Mouse (Mus musculus) neural tube, embryonic 15.5 days (tissue): ENCODE results near the gene Twf2. TPM values are rescaled to one million over a fixed set of nuclear protein-coding genes. Genes with fewer than 3 reads are reported as not detected.

Experiments used
- ATAC-seq: fragments of 200-750 bp; cut with Nextera tagmentation; 2 replicates; pipeline ENCODE4 v1.8.0; 2017; ENCODE audit warnings: mild to moderate bottlenecking, moderate TSS enrichment, moderate library complexity; ENCODE audit not compliant: low FRiP score
- H3K27ac ChIP-seq: fragments of 300-500 bp; sonication (generic); replicated peaks from 2 replicates; pipeline ENCODE4 v1.5.1; 2015; ENCODE audit warnings: mild to moderate bottlenecking, inconsistent platforms
- H3K27me3 ChIP-seq: fragments of 300-500 bp; sonication (generic); replicated peaks from 2 replicates; pipeline ENCODE4 v1.6.1; 2015; ENCODE audit warnings: inconsistent platforms
- H3K36me3 ChIP-seq: fragments of 300-500 bp; sonication (generic); 2 replicates; pipeline ENCODE4 v1.6.1; 2015; ENCODE audit warnings: inconsistent platforms
- H3K4me1 ChIP-seq: fragments of 300-500 bp; sonication (generic); 2 replicates; pipeline ENCODE4 v1.6.1; 2015; ENCODE audit warnings: inconsistent platforms
- H3K4me2 ChIP-seq: fragments of 300-500 bp; sonication (generic); 2 replicates; pipeline ENCODE4 v1.6.1; 2015; ENCODE audit warnings: inconsistent platforms, mild to moderate bottlenecking, moderate library complexity
- H3K4me3 ChIP-seq: fragments of 300-500 bp; sonication (generic); replicated peaks from 2 replicates; pipeline ENCODE4 v1.5.1; 2015; ENCODE audit warnings: mild to moderate bottlenecking, inconsistent platforms
- H3K9ac ChIP-seq: fragments of 300-500 bp; sonication (generic); replicated peaks from 2 replicates; pipeline ENCODE4 v1.6.1; 2015; ENCODE audit warnings: mild to moderate bottlenecking, inconsistent platforms
- H3K9me3 ChIP-seq: fragments of 300-500 bp; sonication (generic); replicated peaks from 2 replicates; pipeline ENCODE4 v1.6.1; 2016; ENCODE audit warnings: inconsistent platforms
- WGBS: fragments of 180-500 bp; shearing (Covaris S2); methylation state at CpG from one replicate; pipeline ENCODE4 v1.1.7; 2015; ENCODE audit warnings: mixed read lengths; 5-methylcytosine and 5-hydroxymethylcytosine counted together
- polyA plus RNA-seq: library from polyadenylated mRNA; unstranded; fragments of >200 nt; fragmentation: Nextera tagmentation; extraction: Ambion mirVana; gene quantifications from 2 replicates; pipeline ENCODE4 v1.2.1, GENCODE M21; 2015

Gene Twf2
- polyA plus RNA-seq, 1 experiment from 2014 or later, result 48.1 TPM

DNA sequence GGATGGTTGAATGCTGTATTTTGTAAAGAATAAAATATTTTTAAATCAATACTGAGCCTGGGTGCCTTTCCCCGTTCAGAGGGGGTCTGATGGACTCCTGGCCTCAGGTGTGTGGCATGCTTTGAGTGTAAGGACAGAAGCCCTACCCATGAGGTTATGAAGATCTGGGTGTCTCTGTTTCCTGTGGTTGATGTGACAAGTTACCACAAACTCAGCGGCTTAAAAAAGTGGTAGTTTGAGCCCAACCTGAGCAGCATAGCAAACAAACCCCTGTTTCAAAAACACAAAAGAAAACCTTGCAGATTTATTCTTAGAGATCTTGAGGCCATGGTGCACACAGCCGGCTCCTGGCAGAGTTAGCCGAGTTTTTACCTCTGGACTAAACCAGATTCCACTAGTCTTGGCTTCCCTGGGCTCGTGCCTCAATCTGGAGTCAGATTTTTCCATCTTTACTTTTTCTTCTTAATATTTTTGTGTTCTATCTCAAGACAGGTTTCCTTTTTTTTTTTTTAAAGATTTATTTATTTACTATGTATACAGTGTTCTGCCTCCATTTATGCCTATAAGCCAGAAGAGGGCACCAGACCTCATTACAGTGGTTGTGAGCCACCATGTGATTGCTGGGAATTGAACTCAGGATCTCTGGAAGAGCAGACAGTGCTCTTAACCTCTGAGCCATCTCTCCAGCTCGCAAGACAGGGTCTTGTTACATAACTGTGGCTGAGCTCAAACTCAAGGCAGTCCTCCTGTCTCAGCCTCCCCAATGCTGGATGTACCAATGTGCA lies 12.6 kb downstream of the Twf2 start:
- WGBS, result 90% methylated on average over 6 of the region's 6 CpGs
- Histone ChIP-seq H3K4me2 (no peak overlapping the region), H3K4me1 (peaks cover 15% of the 10 kb centered on the region), H3K27me3 (no peaks in the 10 kb centered on the region), H3K4me3 (no peak overlapping the region), H3K36me3 (peaks cover 37% of the 10 kb centered on the region), H3K9ac (no peak overlapping the region), H3K9me3 (no peaks in the 10 kb centered on the region), H3K27ac (no peak overlapping the region)
- ATAC-seq, result no peak

DNA sequence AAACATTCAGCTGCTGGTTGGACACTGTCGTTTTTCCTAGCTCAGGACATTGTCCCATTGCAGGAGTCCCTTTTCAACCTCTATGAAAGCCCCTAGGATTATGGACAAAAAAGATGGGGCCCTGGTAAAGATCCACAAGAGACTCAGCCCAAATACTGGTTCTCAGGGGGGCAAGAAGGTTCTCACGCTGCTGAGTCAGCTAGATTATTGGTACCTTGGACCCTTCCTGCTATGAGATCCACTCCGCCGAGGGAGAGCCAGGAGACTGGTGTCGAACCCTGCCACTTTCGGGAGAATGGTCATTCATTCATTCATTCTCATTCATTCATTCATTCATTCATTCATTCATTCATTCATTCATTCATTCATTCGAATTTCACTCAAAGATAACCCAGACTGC lies 14.1 kb downstream of the Twf2 start:
- Histone ChIP-seq H3K27me3 (no peaks in the 10 kb centered on the region), H3K4me2 (no peak overlapping the region), H3K4me3 (no peak overlapping the region), H3K4me1 (peaks cover 4% of the 10 kb centered on the region), H3K36me3 (peaks cover 37% of the 10 kb centered on the region), H3K9ac (no peak overlapping the region), H3K9me3 (no peaks in the 10 kb centered on the region), H3K27ac (no peak overlapping the region)
- 89% methylated on average over 7 of the region's 7 CpGs for WGBS
- no peak for ATAC-seq

DNA sequence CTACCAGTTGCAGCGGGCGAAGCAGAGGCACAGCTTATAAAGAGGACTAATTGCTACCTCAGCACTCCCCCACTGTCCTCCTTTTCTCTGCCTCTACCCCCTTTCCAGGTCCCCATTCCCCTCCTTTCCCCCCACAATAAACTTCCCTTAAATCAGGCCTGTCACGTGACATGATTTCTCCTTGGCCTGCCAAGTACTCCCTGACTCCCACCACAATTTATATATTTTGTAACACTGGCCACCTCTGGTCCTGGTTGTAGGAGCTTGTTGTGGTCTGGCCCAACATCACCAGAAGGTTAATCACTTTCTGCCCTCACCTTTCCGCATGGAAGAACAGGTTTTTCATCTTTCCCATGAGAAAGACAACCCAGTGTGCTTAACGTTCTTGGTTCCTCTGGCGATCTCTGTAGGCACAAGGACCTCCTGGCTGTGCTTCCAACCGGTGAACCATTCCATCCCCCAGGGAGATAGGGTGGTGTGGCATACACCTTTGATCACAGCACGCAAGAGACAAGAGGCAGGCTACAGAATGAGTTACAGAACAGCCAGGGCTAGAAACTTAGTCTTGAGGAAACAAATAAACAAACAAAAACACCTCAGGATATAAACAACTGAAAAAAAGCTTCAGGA lies 18.1 kb downstream of the Twf2 start:
- Histone ChIP-seq H3K9ac (no peak overlapping the region), H3K27me3 (peaks cover 9% of the 10 kb centered on the region; the same call in 1 of the 2 replicates), H3K9me3 (no peaks in the 10 kb centered on the region), H3K4me3 (no peak overlapping the region), H3K4me2 (no peak overlapping the region), H3K27ac (no peak overlapping the region), H3K4me1 (peaks cover 4% of the 10 kb centered on the region), H3K36me3 (0 out of 2 replicates have a peak, but pooled peaks cover 3% of the 10 kb centered on the region)
- WGBS, result 72% methylated on average over 8 of the region's 8 CpGs
- no peak for ATAC-seq

DNA sequence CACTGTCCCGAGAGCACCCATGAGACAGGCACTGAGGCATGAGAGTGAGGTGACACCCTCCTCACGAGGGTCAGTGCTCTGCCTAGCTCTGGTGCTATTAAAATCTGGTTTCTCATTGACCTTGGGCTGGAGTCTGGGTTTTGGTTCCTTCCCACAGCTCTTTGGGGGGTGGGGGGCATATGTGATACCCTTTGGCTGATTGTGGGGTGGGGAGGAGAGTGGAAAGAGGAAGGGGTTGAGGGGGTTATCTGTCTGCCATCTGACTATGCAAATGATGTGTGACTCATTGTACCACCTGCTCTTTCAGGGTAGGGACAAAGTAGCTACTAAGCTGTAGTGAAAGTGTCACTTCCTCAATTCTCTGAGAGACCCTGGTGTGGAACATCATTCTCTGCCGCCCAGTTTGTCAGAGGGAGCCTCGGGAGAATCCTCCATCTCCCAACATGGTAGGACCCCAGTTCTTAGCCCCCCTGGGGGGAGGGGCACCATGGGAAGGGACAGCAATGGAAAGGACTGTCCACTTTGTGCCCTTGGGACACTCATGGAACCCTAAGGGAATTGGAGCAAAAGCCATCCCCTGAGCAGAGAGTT lies 19.4 kb downstream of the Twf2 start, which contains the start of gene Tlr9:
Gene Tlr9 (plus strand): TSS at position 338 of the 591 bp plus-strand sequence.
- Histone ChIP-seq H3K4me2 (no peak within 1 kb of the TSS), H3K9ac (no peak within 1 kb of the TSS), H3K4me3 (no peak within 1 kb of the TSS), H3K27me3 (peaks cover 9% of the 10 kb centered on the region; the same call in 1 of the 2 replicates), H3K36me3 (no peaks in the 10 kb centered on the region), H3K9me3 (no peaks in the 10 kb centered on the region), H3K4me1 (peaks cover 11% of the 10 kb centered on the region), H3K27ac (no peak within 1 kb of the TSS)
- no peak for ATAC-seq
- WGBS, result 62% methylated on average over 4 of the region's 4 CpGs

DNA sequence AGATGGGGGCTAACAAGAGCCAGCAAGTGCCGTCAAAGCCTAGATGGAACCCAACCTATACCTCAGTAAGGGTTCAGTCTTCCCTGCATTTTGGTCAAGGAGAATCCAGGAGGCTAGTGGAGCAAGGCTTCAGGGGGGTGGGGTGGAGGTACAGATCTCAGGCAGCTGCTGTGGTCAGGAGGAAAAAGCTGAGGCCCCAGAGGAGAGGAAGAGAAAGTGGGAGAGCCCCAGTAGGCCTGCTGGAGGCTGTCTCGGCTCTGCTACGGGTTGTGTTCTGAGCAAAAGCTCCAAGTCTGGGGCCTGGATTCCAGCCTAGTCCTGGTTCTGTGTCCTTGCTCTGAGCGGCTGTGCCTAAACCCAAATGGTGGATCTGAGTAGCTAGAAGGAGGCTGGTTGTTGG lies 20.1 kb downstream of the Twf2 start:
- ATAC-seq, result no peak
- Histone ChIP-seq H3K4me3 (no peak overlapping the region), H3K27ac (no peak overlapping the region), H3K4me1 (peaks cover 11% of the 10 kb centered on the region), H3K4me2 (no peak overlapping the region), H3K9ac (no peak overlapping the region), H3K36me3 (no peaks in the 10 kb centered on the region), H3K9me3 (no peaks in the 10 kb centered on the region), H3K27me3 (peaks cover 9% of the 10 kb centered on the region; the same call in 1 of the 2 replicates)
- 91% methylated on average over 4 of the region's 4 CpGs for WGBS

DNA sequence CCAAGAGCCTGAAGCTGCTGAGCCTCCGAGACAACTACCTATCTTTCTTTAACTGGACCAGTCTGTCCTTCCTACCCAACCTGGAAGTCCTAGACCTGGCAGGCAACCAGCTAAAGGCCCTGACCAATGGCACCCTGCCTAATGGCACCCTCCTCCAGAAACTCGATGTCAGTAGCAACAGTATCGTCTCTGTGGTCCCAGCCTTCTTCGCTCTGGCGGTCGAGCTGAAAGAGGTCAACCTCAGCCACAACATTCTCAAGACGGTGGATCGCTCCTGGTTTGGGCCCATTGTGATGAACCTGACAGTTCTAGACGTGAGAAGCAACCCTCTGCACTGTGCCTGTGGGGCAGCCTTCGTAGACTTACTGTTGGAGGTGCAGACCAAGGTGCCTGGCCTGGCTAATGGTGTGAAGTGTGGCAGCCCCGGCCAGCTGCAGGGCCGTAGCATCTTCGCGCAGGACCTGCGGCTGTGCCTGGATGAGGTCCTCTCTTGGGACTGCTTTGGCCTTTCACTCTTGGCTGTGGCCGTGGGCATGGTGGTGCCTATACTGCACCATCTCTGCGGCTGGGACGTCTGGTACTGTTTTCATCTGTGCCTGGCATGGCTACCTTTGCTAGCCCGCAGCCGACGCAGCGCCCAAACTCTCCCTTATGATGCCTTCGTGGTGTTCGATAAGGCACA lies 22.7 kb downstream of the Twf2 start:
- no peaks in the 10 kb centered on the region for H3K36me3 ChIP-seq
- H3K9ac ChIP-seq, result peak overlapping the region; percentile 49
- H3K4me2 ChIP-seq, result peak overlapping the region; percentile 74
- H3K4me3 ChIP-seq, result peak overlapping the region; percentile 36
- peaks cover 9% of the 10 kb centered on the region; the same call in 1 of the 2 replicates for H3K27me3 ChIP-seq
- no peak for ATAC-seq
- whole genome bisulfite sequencing, result 60% methylated on average over 24 of the region's 24 CpGs
- H3K27ac ChIP-seq, result 0 out of 2 replicates have a peak overlapping the region, but pooled peaks have one; percentile 56
- peaks cover 11% of the 10 kb centered on the region for H3K4me1 ChIP-seq
- H3K9me3 ChIP-seq, result no peaks in the 10 kb centered on the region

DNA sequence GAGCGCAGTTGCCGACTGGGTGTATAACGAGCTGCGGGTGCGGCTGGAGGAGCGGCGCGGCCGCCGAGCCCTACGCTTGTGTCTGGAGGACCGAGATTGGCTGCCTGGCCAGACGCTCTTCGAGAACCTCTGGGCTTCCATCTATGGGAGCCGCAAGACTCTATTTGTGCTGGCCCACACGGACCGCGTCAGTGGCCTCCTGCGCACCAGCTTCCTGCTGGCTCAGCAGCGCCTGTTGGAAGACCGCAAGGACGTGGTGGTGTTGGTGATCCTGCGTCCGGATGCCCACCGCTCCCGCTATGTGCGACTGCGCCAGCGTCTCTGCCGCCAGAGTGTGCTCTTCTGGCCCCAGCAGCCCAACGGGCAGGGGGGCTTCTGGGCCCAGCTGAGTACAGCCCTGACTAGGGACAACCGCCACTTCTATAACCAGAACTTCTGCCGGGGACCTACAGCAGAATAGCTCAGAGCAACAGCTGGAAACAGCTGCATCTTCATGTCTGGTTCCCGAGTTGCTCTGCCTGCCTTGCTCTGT lies 23.3 kb downstream of the Twf2 start:
- Histone ChIP-seq H3K9me3 (no peaks in the 10 kb centered on the region), H3K9ac (peak overlapping the region; percentile 49), H3K27me3 (peaks cover 9% of the 10 kb centered on the region; the same call in 1 of the 2 replicates), H3K4me3 (peak overlapping the region; percentile 36), H3K4me1 (peaks cover 11% of the 10 kb centered on the region), H3K27ac (0 out of 2 replicates have a peak overlapping the region, but pooled peaks have one; percentile 56), H3K4me2 (peak overlapping the region; percentile 74), H3K36me3 (no peaks in the 10 kb centered on the region)
- peak; percentile 85 for ATAC-seq
- WGBS, result 4% methylated on average over 34 of the region's 34 CpGs

DNA sequence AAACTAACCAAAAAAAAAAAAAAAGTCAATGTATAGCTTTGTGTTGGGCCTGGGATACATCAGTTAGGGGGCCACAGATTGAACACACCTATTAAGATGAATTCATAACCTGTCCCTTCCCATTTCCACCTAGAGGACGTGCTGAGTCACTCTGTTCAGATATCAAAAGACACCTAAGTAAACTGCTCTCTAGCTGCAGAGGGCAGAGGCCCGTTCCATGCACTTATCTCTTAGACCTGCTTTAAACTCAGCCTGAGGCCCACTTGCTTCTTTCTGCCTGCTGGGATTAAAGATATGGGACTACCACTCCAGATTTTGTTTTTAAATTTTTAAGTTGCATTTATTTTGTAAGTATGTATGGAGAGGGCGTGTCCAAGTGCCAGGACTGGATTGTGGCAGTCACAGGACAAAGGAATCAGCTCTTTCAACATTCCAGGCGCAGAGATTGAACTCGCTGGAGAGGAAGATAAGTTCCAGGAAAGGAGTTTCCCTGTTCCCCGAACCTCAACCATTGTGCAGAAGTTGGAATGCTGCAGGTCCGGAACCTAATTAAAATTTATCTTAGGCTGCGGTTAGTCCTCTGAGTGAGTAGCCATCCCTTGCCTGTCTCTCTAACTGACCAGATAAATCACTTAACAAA lies 25.0 kb downstream of the Twf2 start:
- Histone ChIP-seq H3K4me1 (peaks cover 11% of the 10 kb centered on the region), H3K9me3 (no peaks in the 10 kb centered on the region), H3K27ac (no peak overlapping the region), H3K4me3 (no peak overlapping the region), H3K4me2 (no peak overlapping the region), H3K36me3 (peaks cover 9% of the 10 kb centered on the region; the same call in 1 of the 2 replicates), H3K9ac (no peak overlapping the region), H3K27me3 (peaks cover 9% of the 10 kb centered on the region; the same call in 1 of the 2 replicates)
- WGBS, result 77% methylated on average over 8 of the region's 8 CpGs
- ATAC-seq, result no peak

DNA sequence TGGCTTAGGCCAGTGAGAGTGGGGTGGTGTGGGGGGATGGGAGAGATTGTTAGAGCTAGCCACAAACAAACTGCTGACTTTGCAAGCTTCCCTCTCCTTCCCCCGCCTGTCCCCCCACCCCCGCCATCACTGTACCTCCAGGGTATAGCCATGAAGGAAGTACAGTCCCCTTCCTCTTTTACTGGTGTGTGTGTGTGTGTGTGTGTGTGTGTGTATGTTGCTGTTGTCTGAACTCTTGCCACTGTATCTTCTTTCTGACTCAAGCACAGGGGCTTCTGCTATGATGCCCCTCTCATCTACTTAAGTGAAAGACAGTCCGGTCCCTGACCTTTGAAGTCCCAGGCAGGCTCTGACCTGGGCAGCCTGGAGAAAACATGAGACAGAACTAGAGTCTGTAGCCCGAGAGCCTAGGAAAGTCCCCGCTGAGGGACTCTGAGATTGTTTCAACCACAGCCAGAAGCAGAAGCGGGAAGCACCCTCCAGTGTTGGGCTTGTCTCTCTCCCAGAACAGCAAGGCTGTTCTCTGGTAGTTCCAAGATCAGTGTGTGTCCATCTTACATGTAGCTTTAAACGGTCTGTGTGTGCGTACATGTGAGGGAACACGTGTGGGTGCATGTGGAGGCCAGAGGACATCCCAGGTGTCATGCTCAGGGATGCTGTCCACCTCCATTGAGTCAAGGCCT lies 27.3 kb downstream of the Twf2 start:
- Histone ChIP-seq H3K9ac (no peak overlapping the region), H3K36me3 (peaks cover 32% of the 10 kb centered on the region), H3K4me3 (no peak overlapping the region), H3K4me1 (peaks cover 11% of the 10 kb centered on the region), H3K27ac (no peak overlapping the region), H3K9me3 (no peaks in the 10 kb centered on the region), H3K4me2 (no peak overlapping the region), H3K27me3 (0 out of 2 replicates have a peak, but pooled peaks cover 3% of the 10 kb centered on the region)
- WGBS, result 84% methylated on average over 9 of the region's 9 CpGs
- no peak for ATAC-seq

DNA sequence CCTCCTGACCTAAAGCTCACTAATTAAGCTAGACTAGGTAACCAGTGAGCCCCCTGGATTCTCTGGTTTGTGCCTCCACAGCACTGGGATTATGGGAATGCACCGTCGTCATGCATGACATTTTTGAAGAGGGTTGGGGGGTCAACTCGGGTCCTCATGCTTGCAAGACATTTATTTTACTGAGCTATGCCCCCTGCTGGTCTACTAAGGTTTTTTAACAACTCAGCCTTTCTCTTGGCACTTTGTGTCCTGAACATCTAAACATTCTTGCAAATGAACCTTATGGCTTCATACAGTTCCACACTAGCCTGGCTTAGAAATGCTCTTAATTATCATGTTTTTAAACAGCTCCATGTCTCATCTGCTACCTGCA lies 27.8 kb downstream of the Twf2 start:
- Histone ChIP-seq H3K9ac (no peak overlapping the region), H3K4me2 (no peak overlapping the region), H3K27me3 (no peaks in the 10 kb centered on the region), H3K4me1 (peaks cover 9% of the 10 kb centered on the region), H3K9me3 (no peaks in the 10 kb centered on the region), H3K4me3 (no peak overlapping the region), H3K36me3 (peaks cover 37% of the 10 kb centered on the region), H3K27ac (no peak overlapping the region)
- ATAC-seq, result no peak
- WGBS, result 65% methylated on average over 3 of the region's 3 CpGs
